Mouse (Mus musculus): ENCODE measurements around the gene Hdlbp. TPM values are rescaled to one million over a fixed set of nuclear protein-coding genes. Genes with fewer than 3 reads are reported as not detected.

The Hdlbp gene
- polyA plus RNA-seq, 1 experiment, result 154 TPM

- no peaks in the 10 kb centered on the region for H3K27me3 ChIP-seq (ENCODE audit: control insufficient read depth, insufficient read depth, insufficient read length)
These were observed 965 bp upstream of the Hdlbp start for GRCm38 (mm10) chr1:93479476-93480083.

GRCm38 (mm10) chr1:93477758-93478585, 643 bp downstream of the Hdlbp start:
- H3K4me2 ChIP-seq (ENCODE audit: low read depth), result peak overlapping the region; percentile 77
- peak overlapping the region; percentile 38 for H3ac ChIP-seq (ENCODE audit: control insufficient read depth, insufficient read length)
- H3K4me3 ChIP-seq, result peak overlapping the region; percentile 99
- peaks cover 11% of the 10 kb centered on the region for H3K36me3 ChIP-seq (ENCODE audit: control insufficient read depth, insufficient read depth)
- no peaks in the 10 kb centered on the region for H3K27me3 ChIP-seq (ENCODE audit: control insufficient read depth, insufficient read depth, insufficient read length)
- TF ChIP-seq TCF3 (IDR thresholded peaks at IDR 0.05; ENCODE audit: insufficient read length, low read depth), result no peak
- TF ChIP-seq USF1 (IDR thresholded peaks at IDR 0.05; ENCODE audit: low read depth), result peak; percentile 82
- no peak for TF ChIP-seq CEBPB (IDR thresholded peaks at IDR 0.05; ENCODE audit: insufficient read depth, poor library complexity, severe bottlenecking)
- TF ChIP-seq TCF12 (IDR thresholded peaks at IDR 0.05; ENCODE audit: insufficient read depth, poor library complexity, severe bottlenecking), result no peak
- no peak for TF ChIP-seq E2F4 (IDR thresholded peaks at IDR 0.05; ENCODE audit: insufficient read depth)
- no peak for TF ChIP-seq SRF (IDR thresholded peaks at IDR 0.05; ENCODE audit: control insufficient read depth, insufficient read length, low read depth)
- peak in 1 of 3 experiments; percentile 10 for TF ChIP-seq MYOG (IDR thresholded peaks at IDR 0.05; ENCODE audit: control insufficient read depth in 1 of 3, insufficient read depth in 1 of 3, insufficient read length in 2 of 3, low read depth in 2 of 3)
- peak; percentile 70 for TF ChIP-seq POLR2AphosphoS2 (IDR thresholded peaks at IDR 0.05; ENCODE audit: insufficient read length, low read depth)
- TF ChIP-seq POLR2A (IDR thresholded peaks at IDR 0.05; ENCODE audit: insufficient read length, low read depth), result peak; percentile 72
- peaks cover 89% of the 10 kb centered on the region for H3K79me2 ChIP-seq (ENCODE audit: control insufficient read depth, insufficient read depth)

More at GRCm38 (mm10) chr1:93479476-93480083, 965 bp upstream of the Hdlbp start:
- H3K4me3 ChIP-seq, result peak overlapping the region; percentile 99
- H3K36me3 ChIP-seq (ENCODE audit: control insufficient read depth, insufficient read depth), result peaks cover 11% of the 10 kb centered on the region
- peak overlapping the region; percentile 38 for H3ac ChIP-seq (ENCODE audit: control insufficient read depth, insufficient read length)
- H3K79me2 ChIP-seq (ENCODE audit: control insufficient read depth, insufficient read depth), result peaks cover 89% of the 10 kb centered on the region
- peak overlapping the region; percentile 81 for H3K4me2 ChIP-seq (ENCODE audit: low read depth)
- TF ChIP-seq MYOG (IDR thresholded peaks at IDR 0.05; ENCODE audit: control insufficient read depth in 1 of 3, insufficient read depth in 1 of 3, insufficient read length in 2 of 3, low read depth in 2 of 3) (no peak), POLR2A (IDR thresholded peaks at IDR 0.05; ENCODE audit: insufficient read length, low read depth) (peak; percentile 9)

GRCm38 (mm10) chr1:93475694-93476093, 2.9 kb downstream of the Hdlbp start:
- peaks cover 83% of the 10 kb centered on the region for H3K79me2 ChIP-seq (ENCODE audit: control insufficient read depth, insufficient read depth)
- H3K36me3 ChIP-seq (ENCODE audit: control insufficient read depth, insufficient read depth), result no peaks in the 10 kb centered on the region
- TF ChIP-seq MAX (IDR thresholded peaks at IDR 0.05; ENCODE audit: low read depth) (no peak), TCF12 (IDR thresholded peaks at IDR 0.05; ENCODE audit: insufficient read depth, poor library complexity, severe bottlenecking) (no peak), TCF3 (IDR thresholded peaks at IDR 0.05; ENCODE audit: insufficient read length, low read depth) (no peak), SRF (IDR thresholded peaks at IDR 0.05; ENCODE audit: control insufficient read depth, insufficient read length, low read depth) (no peak), MYOD1 (IDR thresholded peaks at IDR 0.05; ENCODE audit: control insufficient read depth in 1 of 3, insufficient read length in 2 of 3, low read depth in 2 of 3) (no peak), MYOG (IDR thresholded peaks at IDR 0.05; ENCODE audit: control insufficient read depth in 1 of 3, insufficient read depth in 1 of 3, insufficient read length in 2 of 3, low read depth in 2 of 3) (no peak), E2F4 (IDR thresholded peaks at IDR 0.05; ENCODE audit: insufficient read depth) (no peak), POLR2AphosphoS2 (IDR thresholded peaks at IDR 0.05; ENCODE audit: insufficient read length, low read depth) (no peak), REST (IDR thresholded peaks at IDR 0.05; ENCODE audit: insufficient read depth, insufficient read length) (no peak), CEBPB (IDR thresholded peaks at IDR 0.05; ENCODE audit: insufficient read depth, poor library complexity, severe bottlenecking) (no peak), POLR2A (IDR thresholded peaks at IDR 0.05; ENCODE audit: insufficient read length, low read depth) (no peak), USF1 (IDR thresholded peaks at IDR 0.05; ENCODE audit: low read depth) (no peak)
- no peak overlapping the region for H3ac ChIP-seq (ENCODE audit: control insufficient read depth, insufficient read length)
- peak overlapping the region; percentile 26 for H3K4me2 ChIP-seq (ENCODE audit: low read depth)
- H3K4me3 ChIP-seq, result no peak overlapping the region
- no peaks in the 10 kb centered on the region for H3K27me3 ChIP-seq (ENCODE audit: control insufficient read depth, insufficient read depth, insufficient read length)

GRCm38 (mm10) chr1:93468626-93469025, 10.0 kb downstream of the Hdlbp start:
- no peaks in the 10 kb centered on the region for H3K36me3 ChIP-seq (ENCODE audit: control insufficient read depth, insufficient read depth)
- H3K4me2 ChIP-seq (ENCODE audit: low read depth), result no peak overlapping the region
- no peaks in the 10 kb centered on the region for H3K27me3 ChIP-seq (ENCODE audit: control insufficient read depth, insufficient read depth, insufficient read length)
- H3ac ChIP-seq (ENCODE audit: control insufficient read depth, insufficient read length), result no peak overlapping the region
- H3K4me3 ChIP-seq, result no peak overlapping the region
- TF ChIP-seq MYOG (IDR thresholded peaks at IDR 0.05; ENCODE audit: control insufficient read depth in 1 of 3, insufficient read depth in 1 of 3, insufficient read length in 2 of 3, low read depth in 2 of 3), result no peak
- no peak for TF ChIP-seq TCF3 (IDR thresholded peaks at IDR 0.05; ENCODE audit: insufficient read length, low read depth)
- no peak for TF ChIP-seq MYOD1 (IDR thresholded peaks at IDR 0.05; ENCODE audit: control insufficient read depth in 1 of 3, insufficient read length in 2 of 3, low read depth in 2 of 3)
- no peak for TF ChIP-seq CEBPB (IDR thresholded peaks at IDR 0.05; ENCODE audit: insufficient read depth, poor library complexity, severe bottlenecking)
- no peak for TF ChIP-seq SRF (IDR thresholded peaks at IDR 0.05; ENCODE audit: control insufficient read depth, insufficient read length, low read depth)
- TF ChIP-seq MAX (IDR thresholded peaks at IDR 0.05; ENCODE audit: low read depth), result no peak
- no peak for TF ChIP-seq E2F4 (IDR thresholded peaks at IDR 0.05; ENCODE audit: insufficient read depth)
- no peak for TF ChIP-seq POLR2AphosphoS2 (IDR thresholded peaks at IDR 0.05; ENCODE audit: insufficient read length, low read depth)
- TF ChIP-seq TCF12 (IDR thresholded peaks at IDR 0.05; ENCODE audit: insufficient read depth, poor library complexity, severe bottlenecking), result no peak
- no peak for TF ChIP-seq USF1 (IDR thresholded peaks at IDR 0.05; ENCODE audit: low read depth)
- no peak for TF ChIP-seq REST (IDR thresholded peaks at IDR 0.05; ENCODE audit: insufficient read depth, insufficient read length)
- TF ChIP-seq POLR2A (IDR thresholded peaks at IDR 0.05; ENCODE audit: insufficient read length, low read depth), result no peak
- peaks cover 62% of the 10 kb centered on the region for H3K79me2 ChIP-seq (ENCODE audit: control insufficient read depth, insufficient read depth)
